Comparison of ENCODE assay signal across 15 mouse cellular contexts in the genomic region with DNA sequence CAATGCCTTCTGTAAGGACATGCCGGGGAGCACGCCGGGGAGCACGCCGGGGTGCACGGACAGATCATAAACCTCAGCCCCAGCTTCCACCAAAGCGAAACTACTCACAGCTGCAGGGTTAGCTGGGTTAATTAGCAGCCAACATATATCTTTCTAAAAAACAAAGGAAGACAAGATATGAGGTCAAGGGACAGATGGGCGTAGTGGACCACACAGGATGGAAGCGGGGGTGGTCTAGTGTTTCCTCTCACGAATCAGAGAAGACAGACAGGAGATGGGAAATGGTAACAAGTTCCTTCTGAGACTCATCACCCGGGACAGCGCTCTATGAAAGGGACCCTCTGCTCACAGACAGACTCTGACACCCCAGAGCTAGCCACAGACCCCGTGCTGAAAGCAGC.
"Had no signal": no experiment of that assay in that cellular context is flagged by ENCODE, and none has a peak within 500 bp of the region (broad histone marks: within the 10 kb centered on the region; RNA-seq: fewer than 3 reads in every experiment).

No protein-coding gene starts in this region.

- H3K9me3 ChIP-seq: limb, embryonic 13.5 days; liver, embryonic 15.5 days; midbrain, embryonic 10.5 days; midbrain, embryonic 15.5 days had no signal

- H3K36me3 ChIP-seq: limb, embryonic 13.5 days; liver, embryonic 15.5 days; midbrain, embryonic 10.5 days; midbrain, embryonic 15.5 days had no signal

- H3K4me1 ChIP-seq: liver, embryonic 15.5 days had no signal

- H3K9ac ChIP-seq: limb, embryonic 13.5 days; liver, embryonic 15.5 days; midbrain, embryonic 15.5 days had no signal

- H3K27ac ChIP-seq: layer of hippocampus, adult 2 months; limb, embryonic 13.5 days; liver, embryonic 15.5 days; midbrain, embryonic 15.5 days; stomach, postnatal 0 days had no signal

- H3K27me3 ChIP-seq: liver, embryonic 15.5 days; midbrain, embryonic 15.5 days had no signal

- H3K4me2 ChIP-seq: limb, embryonic 13.5 days; liver, embryonic 11.5 days; liver, embryonic 15.5 days; midbrain, embryonic 15.5 days had no signal

- ATAC-seq: hindbrain, embryonic 16.5 days; inflammation-experienced regulatory T-cells, adult 6 months; lung, postnatal 0 days; midbrain, embryonic 15.5 days had no signal

- H3K4me3 ChIP-seq: layer of hippocampus, adult 2 months; limb, embryonic 13.5 days; liver, embryonic 15.5 days; midbrain, embryonic 10.5 days; midbrain, embryonic 15.5 days had no signal

- DNase-seq: left cerebral cortex, postnatal 4 days; lung, adult 2 months; lung, postnatal 36 days; right cerebral cortex, adult 18-20 months; thymus, postnatal 4 days had no signal
